Mouse (Mus musculus) intestine, embryonic 16.5 days (tissue): Measurements from ENCODE around the gene 1700003E16Rik. TPM values are rescaled to one million over a fixed set of nuclear protein-coding genes. Genes with fewer than 3 reads are reported as not detected.

Experiments
- ATAC-seq: fragments of 200-750 bp; cut with Nextera tagmentation; 2 replicates; pipeline ENCODE4 v1.8.0; 2017; ENCODE audit warnings: moderate TSS enrichment, moderate library complexity
- H3K27ac ChIP-seq: fragments of 300-500 bp; sonication (generic); 2 replicates; pipeline ENCODE4 v1.5.1; 2014; ENCODE audit warnings: mild to moderate bottlenecking, low read length
- H3K27me3 ChIP-seq: fragments of 300-500 bp; sonication (generic); replicated peaks from 2 replicates; pipeline ENCODE4 v1.6.1; 2014; ENCODE audit warnings: low read length, control low read depth, mixed read lengths; ENCODE audit not compliant: control insufficient read depth, insufficient read depth
- H3K36me3 ChIP-seq: fragments of 300-500 bp; sonication (generic); 2 replicates; pipeline ENCODE4 v1.6.1; 2014; ENCODE audit warnings: low read length, control low read depth; ENCODE audit not compliant: control insufficient read depth, insufficient read depth
- H3K4me1 ChIP-seq: fragments of 300-500 bp; sonication (generic); 2 replicates; pipeline ENCODE4 v1.6.1; 2014; ENCODE audit warnings: low read length, control low read depth, mixed read lengths; ENCODE audit not compliant: control insufficient read depth, insufficient read depth
- H3K4me2 ChIP-seq: fragments of 300-500 bp; sonication (generic); 2 replicates; pipeline ENCODE4 v1.6.1; 2014; ENCODE audit warnings: low read depth, low read length, control low read depth
- H3K4me3 ChIP-seq: fragments of 300-500 bp; sonication (generic); 2 replicates; pipeline ENCODE4 v1.5.1; 2014; ENCODE audit warnings: mild to moderate bottlenecking, low read length
- H3K9ac ChIP-seq: fragments of 300-500 bp; sonication (generic); 2 replicates; pipeline ENCODE4 v1.6.1; 2014; ENCODE audit warnings: low read depth, low read length
- H3K9me3 ChIP-seq: fragments of 300-500 bp; sonication (generic); 2 replicates; pipeline ENCODE4 v1.6.1; 2016; ENCODE audit warnings: low read length, control low read depth; ENCODE audit not compliant: control insufficient read depth
- WGBS: fragments of 180-500 bp; shearing (Covaris S2); extraction: QIAGEN DNeasy Blood & Tissue Kit; methylation state at CpG from one replicate; pipeline ENCODE4 v1.1.7; 2014; 5-methylcytosine and 5-hydroxymethylcytosine counted together
- polyA plus RNA-seq: library from polyadenylated mRNA; unstranded; fragments of >200 nt; fragmentation: Nextera tagmentation; extraction: Ambion mirVana; gene quantifications from 2 replicates; pipeline ENCODE4 v1.2.1, GENCODE M21; 2015

Gene 1700003E16Rik
- polyA plus RNA-seq, 1 experiment from 2014 or later: 2.4 TPM

GRCm38 (mm10) chr6:83124851-83125312 lies 31.3 kb upstream of the 1700003E16Rik start:
- peak overlapping the region; percentile 62 for H3K4me2 ChIP-seq
- ATAC-seq: peak; percentile 7
- H3K4me1 ChIP-seq: peaks cover 30% of the 10 kb centered on the region
- no peaks in the 10 kb centered on the region for H3K27me3 ChIP-seq
- H3K4me3 ChIP-seq: peak overlapping the region; percentile 75
- H3K9me3 ChIP-seq: no peaks in the 10 kb centered on the region
- H3K9ac ChIP-seq: peak overlapping the region; percentile 84
- WGBS: under 1% methylated on average over 30 of the region's 30 CpGs
- H3K27ac ChIP-seq: peak overlapping the region; percentile 53
- H3K36me3 ChIP-seq: no peaks in the 10 kb centered on the region

- H3K27ac ChIP-seq: peak within 1 kb of the TSS; percentile 53
- H3K36me3 ChIP-seq: no peaks in the 10 kb centered on the region
- H3K4me2 ChIP-seq: peak within 1 kb of the TSS; percentile 62
- no peaks in the 10 kb centered on the region for H3K9me3 ChIP-seq
- ATAC-seq: no peak
- WGBS: 23% methylated on average over 5 of the region's 5 CpGs
- H3K27me3 ChIP-seq: no peaks in the 10 kb centered on the region
- peak within 1 kb of the TSS; percentile 75 for H3K4me3 ChIP-seq
- H3K9ac ChIP-seq: peak within 1 kb of the TSS; percentile 84
- H3K4me1 ChIP-seq: peaks cover 25% of the 10 kb centered on the region
These were observed 30.9 kb upstream of the 1700003E16Rik start, which contains the start of gene Ino80b for GRCm38 (mm10) chr6:83125331-83125730. TSS of gene Ino80b (minus strand) at chr6:83125431.

GRCm38 (mm10) chr6:83127419-83127818 lies 28.8 kb upstream of the 1700003E16Rik start:
- H3K9ac ChIP-seq: no peak overlapping the region
- H3K27ac ChIP-seq: no peak overlapping the region
- H3K4me2 ChIP-seq: no peak overlapping the region
- peaks cover 29% of the 10 kb centered on the region for H3K4me1 ChIP-seq
- H3K4me3 ChIP-seq: no peak overlapping the region
- H3K36me3 ChIP-seq: no peaks in the 10 kb centered on the region
- no peaks in the 10 kb centered on the region for H3K9me3 ChIP-seq
- no peak for ATAC-seq
- WGBS: 94% methylated on average over 5 of the region's 5 CpGs
- no peaks in the 10 kb centered on the region for H3K27me3 ChIP-seq

- Histone ChIP-seq H3K27me3 (no peaks in the 10 kb centered on the region), H3K9me3 (no peaks in the 10 kb centered on the region), H3K9ac (peak overlapping the region; percentile 50; the same call in 1 of the 2 replicates), H3K27ac (peak overlapping the region; percentile 95), H3K4me3 (peak overlapping the region; percentile 8; the same call in 1 of the 2 replicates), H3K4me2 (peak overlapping the region; percentile 38), H3K36me3 (no peaks in the 10 kb centered on the region), H3K4me1 (peaks cover 30% of the 10 kb centered on the region)
- 38% methylated on average over 6 of the region's 6 CpGs for WGBS
- ATAC-seq: peak; percentile 79
These were observed 24.7 kb upstream of the 1700003E16Rik start for GRCm38 (mm10) chr6:83131469-83132034.

- H3K4me2 ChIP-seq: peak overlapping the region; percentile 38
- no peaks in the 10 kb centered on the region for H3K36me3 ChIP-seq
- peaks cover 31% of the 10 kb centered on the region for H3K4me1 ChIP-seq
- H3K4me3 ChIP-seq: no peak overlapping the region
- no peaks in the 10 kb centered on the region for H3K27me3 ChIP-seq
- no peaks in the 10 kb centered on the region for H3K9me3 ChIP-seq
- ATAC-seq: peak; percentile 13; the same call in 1 of the 2 replicates
- H3K27ac ChIP-seq: peak overlapping the region; percentile 95
- 70% methylated on average over 9 of the region's 9 CpGs for WGBS
- no peak overlapping the region for H3K9ac ChIP-seq
These were observed 23.9 kb upstream of the 1700003E16Rik start for GRCm38 (mm10) chr6:83132176-83132919.

- H3K4me2 ChIP-seq: no peak overlapping the region
- peaks cover 42% of the 10 kb centered on the region for H3K4me1 ChIP-seq
- no peak overlapping the region for H3K27ac ChIP-seq
- WGBS: 55% methylated on average over 3 of the region's 3 CpGs
- no peaks in the 10 kb centered on the region for H3K27me3 ChIP-seq
- no peak overlapping the region for H3K4me3 ChIP-seq
- no peaks in the 10 kb centered on the region; the same call in 1 of the 2 replicates for H3K36me3 ChIP-seq
- no peak overlapping the region for H3K9ac ChIP-seq
- ATAC-seq: no peak
- H3K9me3 ChIP-seq: no peaks in the 10 kb centered on the region
These were observed 22.0 kb upstream of the 1700003E16Rik start for GRCm38 (mm10) chr6:83134226-83134625.

GRCm38 (mm10) chr6:83134951-83135513 lies 21.2 kb upstream of the 1700003E16Rik start, which contains the start of gene Rtkn:
TSS of gene Rtkn (plus strand) at chr6:83135463.
- Histone ChIP-seq H3K36me3 (no peaks in the 10 kb centered on the region; the same call in 1 of the 2 replicates), H3K27me3 (no peaks in the 10 kb centered on the region), H3K4me2 (peak within 1 kb of the TSS; percentile 81), H3K27ac (peak within 1 kb of the TSS; percentile 100), H3K9me3 (no peaks in the 10 kb centered on the region), H3K4me3 (peak within 1 kb of the TSS; percentile 58), H3K4me1 (peaks cover 43% of the 10 kb centered on the region), H3K9ac (peak within 1 kb of the TSS; percentile 87)
- ATAC-seq: peak; percentile 9; the same call in 1 of the 2 replicates
- WGBS: 58% methylated on average over 7 of the region's 7 CpGs

GRCm38 (mm10) chr6:83135571-83136161 lies 20.5 kb upstream of the 1700003E16Rik start:
- peak overlapping the region; percentile 100 for H3K27ac ChIP-seq
- peak overlapping the region; percentile 81 for H3K4me2 ChIP-seq
- peak overlapping the region; percentile 58 for H3K4me3 ChIP-seq
- ATAC-seq: no peak
- WGBS: 5% methylated on average over 37 of the region's 37 CpGs
- peak overlapping the region; percentile 87 for H3K9ac ChIP-seq
- H3K27me3 ChIP-seq: no peaks in the 10 kb centered on the region
- no peaks in the 10 kb centered on the region; the same call in 1 of the 2 replicates for H3K36me3 ChIP-seq
- no peaks in the 10 kb centered on the region for H3K9me3 ChIP-seq
- peaks cover 41% of the 10 kb centered on the region for H3K4me1 ChIP-seq
